Mouse (Mus musculus) c-Kit-positive CD71-positive TER-119-positive erythroid progenitor cells, embryonic 14.5 days (primary cell): ENCODE measurements around the gene Fxyd6.

Experiments
- DNase-seq: peaks from one replicate; pipeline ENCODE4 v3.0.0-alpha.2; 2013; ENCODE audit warnings: low spot score

The Fxyd6 gene

DNA sequence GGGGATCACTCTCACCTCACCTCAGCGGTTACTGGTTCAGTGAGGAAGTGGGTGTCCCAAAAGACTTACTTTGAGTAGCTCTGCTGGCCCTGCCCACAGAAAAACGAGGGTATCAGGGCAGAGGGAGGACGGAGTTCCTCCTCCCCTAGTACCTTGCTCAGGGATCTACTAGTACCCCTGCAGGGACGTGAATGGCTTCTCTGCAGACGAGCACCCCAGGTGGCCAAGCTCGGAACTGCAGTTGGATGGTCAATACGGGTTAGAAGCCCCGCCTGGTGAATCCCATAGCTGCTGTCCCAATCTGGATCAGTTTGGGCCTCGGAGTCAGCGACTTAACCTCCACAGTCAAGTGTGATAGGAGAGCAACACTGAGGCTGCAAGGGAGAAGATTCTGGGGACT lies 42.3 kb downstream of the Fxyd6 start:
- peak; percentile 63 for DNase-seq

DNA sequence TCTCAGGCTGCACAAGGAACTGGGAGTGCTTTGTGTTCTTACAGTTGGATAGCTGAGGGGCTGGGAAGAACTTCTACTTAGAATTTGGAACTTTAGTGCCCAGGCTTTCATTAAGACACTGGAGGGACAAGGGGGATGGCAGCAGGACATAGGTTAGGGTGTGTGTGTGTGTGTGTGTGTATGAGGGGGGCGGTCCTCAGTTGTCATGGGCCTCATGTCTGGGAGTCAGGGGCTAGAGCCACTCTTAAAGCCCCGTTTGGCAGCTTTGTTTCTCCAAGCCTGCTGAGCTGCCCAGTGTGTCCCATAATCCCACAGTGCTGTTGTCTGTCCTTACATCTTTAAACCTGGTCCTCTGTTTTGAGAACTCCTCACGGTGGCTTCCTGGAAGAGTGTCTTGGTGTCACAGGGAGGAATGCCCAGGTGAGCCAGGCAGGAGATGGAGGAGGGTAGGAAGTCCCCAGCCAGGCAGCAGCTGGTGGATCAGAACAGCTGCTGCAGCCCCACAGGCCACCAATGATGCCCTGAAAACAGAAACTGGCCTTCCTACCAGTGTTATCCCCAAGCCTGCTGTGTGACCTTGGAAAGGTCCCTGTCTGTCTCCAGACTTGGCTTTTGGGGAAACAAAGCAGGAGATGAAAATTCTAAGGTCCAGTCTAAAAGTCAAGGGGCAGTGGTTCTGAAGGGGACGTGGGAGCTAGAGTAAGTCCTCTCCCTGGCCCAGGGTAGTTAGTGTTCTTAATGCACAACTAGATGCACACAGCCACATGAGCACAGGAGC lies 42.9 kb downstream of the Fxyd6 start:
- no peak for DNase-seq

DNA sequence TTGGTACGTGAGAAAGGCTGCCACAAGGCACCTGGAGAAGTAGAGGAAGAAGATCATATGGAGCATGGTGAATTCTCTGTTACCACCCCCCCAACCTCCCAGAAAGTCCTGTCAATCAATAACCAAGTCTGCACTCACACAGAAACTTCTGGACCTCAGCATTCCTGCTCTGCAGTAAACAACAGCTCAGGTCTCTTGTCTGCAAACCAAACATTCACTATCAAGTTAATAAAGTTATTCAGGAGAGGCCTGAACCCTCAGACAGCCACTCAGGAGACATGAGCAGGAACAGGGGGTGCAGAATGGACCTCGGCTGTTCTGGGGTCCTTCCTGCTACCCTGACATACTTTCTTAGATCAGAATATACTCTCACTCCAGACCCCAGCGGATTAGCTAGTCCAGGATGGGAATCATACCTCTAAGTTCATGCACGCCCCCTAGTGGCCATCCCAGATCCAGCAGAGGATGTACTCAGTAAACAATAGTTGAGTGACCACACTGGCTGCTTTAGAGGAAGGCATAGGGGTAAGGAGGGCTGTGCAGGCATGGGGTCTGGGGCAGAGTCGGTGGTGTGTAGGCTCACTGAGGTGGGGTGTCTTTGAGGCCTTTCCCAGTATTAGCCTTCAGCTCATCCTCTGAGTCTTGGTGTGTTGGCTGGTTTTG lies 43.6 kb downstream of the Fxyd6 start:
- DNase-seq, result peak; percentile 32

DNA sequence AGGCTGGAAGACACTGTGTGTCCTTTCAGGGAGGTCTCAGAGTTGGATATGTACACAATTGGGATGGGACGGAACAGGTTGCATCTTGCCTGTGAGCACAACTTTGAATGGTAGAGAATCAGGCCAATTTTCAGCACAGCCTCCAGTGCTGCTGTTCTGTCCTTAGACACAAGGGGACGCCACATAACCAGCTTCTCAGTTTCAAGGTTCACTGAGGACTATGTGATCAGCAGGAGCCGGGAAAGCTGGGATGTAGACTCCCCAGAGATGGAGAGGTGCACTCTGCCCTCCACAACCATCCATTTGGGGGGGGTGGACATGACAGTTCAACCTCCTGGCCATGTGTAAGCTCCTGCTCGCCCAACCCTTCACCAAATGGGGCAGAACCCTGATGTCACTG lies 45.9 kb downstream of the Fxyd6 start:
- peak; percentile 24 for DNase-seq

DNA sequence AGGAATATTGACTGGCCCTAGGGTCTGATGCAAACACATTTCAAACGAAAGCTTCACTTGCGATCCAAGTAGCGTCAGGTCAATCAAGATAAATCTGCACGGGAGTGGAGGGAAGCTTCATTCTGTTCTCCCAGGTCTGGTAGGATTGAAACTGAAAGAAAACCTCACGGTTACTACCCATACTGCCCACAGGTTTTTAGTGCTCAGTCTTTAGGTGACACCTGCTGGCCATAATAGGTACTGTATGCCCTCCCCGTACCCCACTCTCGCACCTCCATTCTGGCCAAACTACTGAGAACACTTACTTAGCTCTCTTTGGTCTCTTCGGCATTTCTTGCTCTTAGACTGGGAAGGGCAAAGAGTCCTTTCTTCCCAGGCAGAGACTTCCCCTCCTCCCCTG lies 47.3 kb downstream of the Fxyd6 start:
- peak; percentile 23 for DNase-seq

DNA sequence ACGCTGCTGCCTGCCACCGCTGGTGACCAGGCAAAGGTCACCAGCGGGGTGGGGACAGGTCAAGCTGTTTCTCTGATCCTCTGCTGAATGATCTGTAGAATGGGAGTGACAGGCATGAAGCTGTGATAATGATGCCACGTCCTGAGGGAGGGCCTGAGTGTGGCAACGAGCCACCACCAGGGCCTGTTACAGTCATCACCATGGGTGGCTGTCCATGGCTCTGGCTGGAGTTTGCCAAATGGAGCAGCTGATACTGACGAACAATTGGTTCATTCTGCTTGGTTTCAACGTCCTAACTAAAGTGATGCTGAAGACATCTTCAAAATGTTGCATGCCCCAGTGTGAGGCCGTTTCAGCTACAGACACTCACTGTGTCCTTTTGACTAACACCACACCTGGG lies 48.3 kb downstream of the Fxyd6 start:
- no peak for DNase-seq

DNA sequence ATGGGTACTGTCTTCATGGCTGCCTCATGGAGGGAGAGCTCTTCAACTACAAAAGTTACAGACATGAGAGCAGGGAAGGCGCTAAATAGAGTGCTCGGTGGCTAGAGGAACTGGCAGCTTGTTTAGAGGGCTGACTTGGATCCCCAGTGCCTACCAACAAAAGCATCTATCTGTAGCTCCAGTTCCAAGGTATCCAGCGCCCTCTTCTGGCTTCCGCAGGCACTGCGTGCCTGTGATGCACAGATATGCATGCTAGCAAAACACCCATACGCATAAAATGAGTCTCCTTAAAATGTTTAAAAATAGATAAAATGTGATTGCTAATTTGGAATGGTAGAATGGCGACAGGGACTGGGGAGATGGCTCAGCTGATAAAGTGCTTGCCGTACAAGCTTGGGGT lies 51.2 kb downstream of the Fxyd6 start:
- no peak for DNase-seq

DNA sequence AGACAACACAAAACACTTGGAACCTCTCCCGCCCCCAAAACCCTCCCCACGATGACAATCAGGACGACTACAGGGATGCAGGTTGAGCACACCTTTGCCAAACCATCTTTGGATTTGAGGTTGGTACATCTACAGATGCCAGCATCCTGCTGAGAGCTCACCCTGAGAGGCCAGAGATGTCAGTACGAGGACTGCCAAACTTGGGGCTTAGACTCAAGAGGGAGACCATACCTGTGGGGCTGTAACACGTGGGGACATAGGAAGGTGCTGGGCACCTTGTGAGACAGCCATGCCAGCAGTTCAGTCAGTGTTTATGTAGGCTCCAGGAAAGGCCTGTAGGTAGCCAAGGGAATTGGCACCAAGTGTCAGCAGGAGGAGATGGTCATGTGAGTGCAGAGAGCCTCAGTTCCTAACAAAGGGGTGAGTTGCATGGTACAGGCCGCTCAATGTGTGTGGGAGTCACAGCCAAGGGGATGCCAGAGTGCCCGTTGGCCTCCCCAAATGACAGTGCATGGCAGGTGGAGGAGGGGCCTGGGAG lies 52.8 kb downstream of the Fxyd6 start:
- DNase-seq, result no peak

DNA sequence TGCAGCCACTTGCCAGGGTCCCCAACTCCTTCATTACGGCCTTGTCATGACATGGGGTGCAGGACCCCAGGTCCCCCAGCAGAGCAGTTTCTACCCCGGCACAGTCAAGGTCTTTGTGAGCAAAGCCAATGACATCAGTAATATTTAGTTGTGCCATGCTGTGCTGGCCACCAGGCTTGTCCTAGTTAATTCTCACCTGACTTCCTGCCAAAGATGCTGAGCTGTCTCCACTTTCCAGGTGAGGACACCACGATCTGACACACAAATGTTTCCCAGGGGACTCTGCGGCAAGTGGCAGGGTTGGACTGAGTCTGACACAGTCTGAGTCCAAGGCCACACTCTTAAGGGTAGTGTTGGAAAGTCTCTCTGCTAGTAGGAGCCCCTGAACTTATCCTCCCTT lies 56.5 kb downstream of the Fxyd6 start, which contains the start of gene Dscaml1:
Gene Dscaml1 (plus strand): TSS at position 173 of the 400 bp plus-strand sequence.
- no peak for DNase-seq

DNA sequence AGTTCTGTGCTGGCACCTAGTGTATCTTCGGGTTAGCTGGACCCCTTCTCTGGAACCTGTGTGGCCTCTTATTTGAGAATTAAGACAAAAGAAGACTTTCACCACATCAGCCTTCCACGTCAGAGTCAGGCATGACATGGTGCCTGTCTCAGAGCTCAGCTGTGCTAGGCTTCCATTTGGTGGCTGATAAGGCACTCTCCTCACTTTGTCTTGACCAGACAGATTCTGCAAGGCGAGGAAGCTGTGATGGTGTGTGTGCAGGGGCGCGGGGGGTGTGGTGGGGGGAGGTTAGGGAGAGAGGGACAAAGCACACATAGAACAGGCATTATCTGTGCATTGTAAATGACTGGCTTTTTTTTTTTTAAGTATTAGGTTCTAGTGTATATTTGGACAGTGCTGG lies 59.4 kb downstream of the Fxyd6 start:
- DNase-seq, result no peak

DNA sequence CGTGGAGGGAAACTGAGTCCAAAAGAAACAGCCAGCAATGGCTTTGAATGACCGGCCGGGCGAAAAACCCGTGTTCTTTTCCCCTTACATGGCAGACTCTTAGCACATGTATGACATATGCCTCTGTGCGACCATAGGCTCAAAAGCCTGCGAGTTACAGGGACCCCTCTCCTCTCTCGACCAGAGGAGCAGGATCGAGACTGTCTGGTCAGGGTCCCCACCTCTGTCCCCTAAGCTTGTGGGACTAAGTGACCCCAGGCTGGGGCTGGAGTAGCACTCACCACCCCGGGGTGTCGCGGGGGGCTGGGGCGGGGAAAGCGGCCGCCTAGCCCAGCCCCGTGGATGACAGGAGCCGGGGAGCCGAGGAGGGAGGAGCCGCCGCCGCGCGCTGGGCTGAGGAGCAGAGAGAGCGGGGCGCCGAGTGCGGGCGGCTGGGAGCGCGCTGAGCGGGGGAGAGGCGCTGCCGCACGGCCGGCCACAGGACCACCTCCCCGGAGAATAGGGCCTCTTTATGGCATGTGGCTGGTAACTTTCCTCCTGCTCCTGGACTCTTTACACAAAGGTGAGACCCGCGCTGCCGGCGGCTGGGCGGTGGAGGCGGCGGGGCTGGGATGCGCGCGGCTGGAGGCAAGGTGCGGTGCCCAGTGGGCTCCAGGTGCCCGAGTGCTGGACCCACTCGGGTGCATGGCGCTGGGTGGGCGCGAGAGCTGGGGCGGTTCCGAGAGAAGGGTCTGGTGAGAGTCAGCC lies 60.1 kb downstream of the Fxyd6 start:
- DNase-seq, result no peak

DNA sequence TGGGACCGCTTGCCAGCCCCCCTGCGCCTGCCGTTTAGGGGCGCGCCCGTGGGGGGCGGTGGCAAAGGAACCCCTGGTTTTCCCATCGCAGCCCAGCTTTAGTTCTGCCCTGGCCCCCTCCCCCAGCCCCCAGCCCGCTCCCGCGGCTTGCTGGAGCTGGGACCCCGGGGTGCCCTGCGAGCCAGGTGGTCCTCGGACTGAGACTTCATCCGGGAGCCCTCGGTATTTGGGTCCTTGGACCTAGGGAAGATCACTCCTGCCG lies 60.6 kb downstream of the Fxyd6 start:
- no peak for DNase-seq

DNA sequence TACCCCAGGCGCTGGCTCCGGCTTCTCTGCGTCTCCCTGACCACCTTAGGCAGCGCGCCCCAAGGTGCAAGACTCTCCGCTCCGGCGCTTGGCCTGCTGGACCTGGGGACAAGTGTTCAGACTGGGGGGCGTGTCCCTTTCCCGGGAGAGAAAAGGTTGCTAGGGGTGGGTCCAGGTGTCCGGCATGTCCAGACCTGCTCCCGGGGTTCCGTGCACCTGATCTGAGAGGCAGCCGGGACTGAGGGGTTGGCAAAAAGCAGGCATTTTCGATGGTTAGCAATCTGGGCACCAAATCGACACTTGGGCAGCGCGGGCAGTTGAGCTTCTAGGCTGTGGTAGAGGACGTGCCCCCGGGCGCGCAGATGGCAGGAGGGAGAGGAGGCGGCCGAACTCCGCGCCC lies 61.2 kb downstream of the Fxyd6 start:
- no peak for DNase-seq

DNA sequence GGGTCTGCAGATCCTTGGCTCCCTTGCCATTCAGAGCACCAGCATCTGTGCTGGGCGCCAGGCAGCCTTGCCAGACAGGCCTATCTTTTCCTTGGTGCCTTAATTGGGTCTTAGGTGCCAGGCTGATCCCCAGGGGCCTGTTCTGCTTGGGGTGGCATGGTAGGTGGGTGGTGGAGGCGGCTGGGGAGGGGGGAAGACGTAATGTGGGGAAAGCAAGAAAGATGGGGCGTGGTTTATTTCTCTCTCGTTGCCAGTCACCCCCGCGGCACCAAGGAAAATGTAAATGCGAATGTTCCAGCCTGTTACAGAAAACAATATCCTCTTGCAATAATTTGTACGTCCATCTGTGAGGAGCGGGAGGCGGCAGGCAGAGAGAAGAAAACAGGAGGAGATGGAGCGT lies 62.7 kb downstream of the Fxyd6 start:
- DNase-seq, result no peak

DNA sequence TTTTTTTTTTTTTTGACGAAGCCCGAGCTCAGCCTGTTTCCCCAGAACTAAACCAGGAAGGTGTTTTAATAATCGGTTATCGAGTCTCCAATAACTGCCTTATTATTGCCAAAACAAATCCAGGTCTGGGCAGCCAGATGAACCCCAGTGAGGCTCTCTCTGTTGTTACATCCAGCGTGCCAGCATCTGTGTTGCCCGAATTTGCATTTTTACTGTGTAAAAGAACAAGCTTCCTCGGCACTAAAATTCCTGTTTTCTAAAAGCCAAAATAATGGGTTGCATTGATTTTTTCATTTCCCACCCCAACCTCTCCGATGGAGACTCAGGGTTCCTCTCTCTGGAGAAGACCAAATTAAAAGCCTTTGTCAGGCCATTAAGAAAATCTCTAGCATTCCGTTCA lies 63.1 kb downstream of the Fxyd6 start:
- DNase-seq, result no peak

DNA sequence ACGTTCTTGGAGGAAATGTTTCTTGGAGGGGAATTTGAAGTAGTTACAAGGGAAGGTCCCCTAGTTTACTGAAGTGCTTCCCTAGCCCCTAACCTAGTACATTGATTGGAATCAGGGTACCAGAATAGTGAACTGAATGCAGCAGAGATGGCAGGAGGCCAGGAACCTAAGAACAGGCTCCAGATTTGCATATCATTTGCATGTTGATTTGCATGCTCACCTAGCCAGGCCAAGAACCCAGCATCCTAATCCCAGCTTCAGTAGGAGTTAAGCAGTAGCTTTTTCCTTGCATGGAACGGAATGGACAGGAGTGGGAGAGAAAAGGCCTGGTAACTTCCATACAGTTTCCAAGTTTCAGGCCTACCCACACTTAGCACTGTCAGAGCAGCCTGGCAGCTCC lies 64.2 kb downstream of the Fxyd6 start:
- DNase-seq, result no peak

DNA sequence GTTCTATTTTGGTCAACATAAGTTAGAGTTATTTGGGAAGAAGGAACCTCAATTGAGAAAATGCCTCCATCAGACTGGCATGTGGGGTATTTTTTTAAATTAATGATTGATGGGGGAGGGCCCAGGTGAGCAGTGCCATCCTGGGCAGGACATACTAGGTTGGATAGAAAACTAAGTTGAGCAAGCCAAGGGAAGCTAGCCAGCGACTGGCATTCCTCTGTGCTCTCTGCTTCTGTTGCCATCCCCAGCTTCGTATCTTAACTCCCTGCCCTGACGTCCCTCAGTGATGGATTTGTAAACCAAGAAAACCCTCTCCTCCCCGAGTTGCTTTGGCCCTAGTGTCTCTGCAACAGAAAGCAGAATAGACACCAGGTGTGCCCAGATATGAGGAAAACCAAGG lies 69.0 kb downstream of the Fxyd6 start:
- no peak for DNase-seq

DNA sequence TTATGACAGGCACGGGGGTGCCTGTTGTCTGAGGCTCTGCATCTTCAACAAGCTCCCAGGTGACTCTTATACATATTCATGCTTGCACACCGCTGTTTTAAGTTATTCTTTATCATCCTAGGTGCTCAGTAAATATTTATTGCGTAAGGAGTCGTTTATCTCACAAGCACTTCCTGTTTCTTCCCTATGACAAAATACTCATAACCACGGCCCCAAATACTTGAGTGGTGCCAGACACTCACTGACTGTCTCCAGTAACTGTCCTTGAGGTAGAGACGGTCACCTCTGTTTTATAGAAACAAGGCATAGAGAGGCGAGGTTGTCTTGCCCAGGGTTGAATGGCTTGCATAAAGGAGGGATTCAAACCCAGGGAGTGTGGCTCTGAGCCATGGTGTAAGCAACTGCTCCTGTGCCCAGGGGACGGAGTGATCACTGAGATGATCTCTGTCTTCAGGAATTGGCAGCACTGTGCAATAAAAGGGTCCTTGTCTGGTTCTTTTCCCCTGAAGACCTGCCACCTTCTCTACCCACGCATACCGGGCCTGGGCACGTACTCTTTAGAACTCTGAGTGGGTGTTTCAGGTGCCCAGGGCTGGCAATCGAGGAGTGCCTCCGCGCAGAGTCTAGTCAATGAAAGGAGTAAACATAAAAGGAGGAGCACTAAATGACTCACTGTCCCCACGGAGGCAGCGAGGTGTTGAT lies 70.2 kb downstream of the Fxyd6 start:
- no peak for DNase-seq

DNA sequence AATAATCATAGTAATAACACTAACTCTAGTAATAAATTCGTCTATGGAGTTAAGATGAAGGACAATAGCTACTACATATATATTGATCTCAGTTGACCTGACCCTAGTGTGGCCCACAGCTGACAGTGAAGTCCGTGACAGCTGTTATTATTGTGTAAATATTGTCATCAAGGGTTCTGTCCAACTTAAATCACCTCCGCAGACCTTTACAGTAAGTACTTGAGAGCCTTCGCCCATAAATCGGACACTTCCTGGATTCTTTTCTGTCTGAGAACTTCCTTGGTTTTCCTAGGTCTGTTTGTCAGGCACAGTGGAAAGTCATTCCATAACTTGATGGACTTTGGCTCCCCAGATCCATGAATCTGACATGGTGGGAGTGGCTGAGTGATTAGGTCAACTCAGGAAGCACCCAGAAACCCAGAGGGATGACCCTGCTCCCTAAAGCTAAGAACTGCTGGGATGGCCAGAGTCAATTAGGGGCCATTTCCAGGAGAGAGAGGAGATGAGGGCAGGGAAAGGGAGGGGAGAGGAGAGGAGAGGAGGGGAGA lies 74.3 kb downstream of the Fxyd6 start:
- no peak for DNase-seq
